Mouse (Mus musculus): ENCODE data around the gene Cdc42bpb. TPM values are rescaled to one million over a fixed set of nuclear protein-coding genes. Genes with fewer than 3 reads are reported as not detected.

The Cdc42bpb gene
- polyA plus RNA-seq, 1 experiment from 2014 or later, result 37.7 TPM

DNA sequence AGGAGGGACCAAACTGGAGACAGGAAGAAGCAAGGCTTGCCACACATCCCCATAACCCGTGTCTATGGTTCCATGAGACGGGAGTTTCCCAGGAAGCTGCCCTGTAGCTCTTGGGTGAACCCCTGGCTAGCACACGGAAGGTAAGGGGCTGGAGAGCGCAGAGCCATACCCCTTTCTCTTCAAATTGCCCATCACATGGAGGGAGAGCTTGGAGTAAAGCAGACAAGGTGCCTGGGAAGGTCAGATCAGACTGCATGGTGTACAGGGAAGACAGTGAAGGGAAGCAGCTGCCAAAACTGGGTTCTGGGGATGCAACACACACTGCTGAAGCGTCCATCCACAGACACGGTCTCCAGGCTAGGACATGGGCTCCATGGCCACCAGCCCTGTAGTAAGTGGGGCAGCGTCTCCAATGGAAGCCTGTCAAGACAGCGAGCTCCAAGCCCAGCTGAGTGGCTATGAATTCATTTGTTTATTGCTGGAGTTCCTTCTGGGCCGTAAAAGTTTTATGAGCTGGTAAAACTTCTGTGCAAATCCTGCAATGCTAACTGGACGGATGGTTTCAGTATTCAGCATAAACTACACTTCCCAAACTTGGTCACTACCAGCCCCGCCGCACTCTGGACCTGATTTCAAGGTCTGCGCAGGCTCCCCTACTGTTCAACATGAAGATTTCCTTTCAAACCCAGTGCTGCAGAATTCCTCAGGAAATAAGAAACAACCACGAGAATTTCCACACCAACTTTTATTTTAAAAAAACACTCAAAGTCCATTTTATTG lies 16.0 kb downstream of the Cdc42bpb start:
- Histone ChIP-seq H3K9me3 (ENCODE audit: control insufficient read depth, low read length) (no peaks in the 10 kb centered on the region), H3K36me3 (ENCODE audit: control insufficient read depth, insufficient read depth, low read length) (no peaks in the 10 kb centered on the region), H3K9ac (ENCODE audit: low read depth, low read length) (no peak overlapping the region; the same call in 1 of the 2 replicates), H3K27ac (replicated peaks; ENCODE audit: low read depth, low read length) (no peak overlapping the region; the same call in 1 of the 2 replicates), H3K4me3 (ENCODE audit: low read depth, low read length) (no peak overlapping the region), H3K27me3 (replicated peaks; ENCODE audit: control insufficient read depth, insufficient read depth, low read length) (no peaks in the 10 kb centered on the region), H3K4me1 (ENCODE audit: control insufficient read depth, insufficient read depth, low read length) (peaks cover 42% of the 10 kb centered on the region), H3K4me2 (ENCODE audit: low read depth, low read length) (peak overlapping the region; percentile 23)
- ATAC-seq (ENCODE audit: low read depth), result no peak
- no peak for DNase-seq (ENCODE audit: low spot score)
- 72% methylated on average over 14 of the region's 14 CpGs for WGBS

DNA sequence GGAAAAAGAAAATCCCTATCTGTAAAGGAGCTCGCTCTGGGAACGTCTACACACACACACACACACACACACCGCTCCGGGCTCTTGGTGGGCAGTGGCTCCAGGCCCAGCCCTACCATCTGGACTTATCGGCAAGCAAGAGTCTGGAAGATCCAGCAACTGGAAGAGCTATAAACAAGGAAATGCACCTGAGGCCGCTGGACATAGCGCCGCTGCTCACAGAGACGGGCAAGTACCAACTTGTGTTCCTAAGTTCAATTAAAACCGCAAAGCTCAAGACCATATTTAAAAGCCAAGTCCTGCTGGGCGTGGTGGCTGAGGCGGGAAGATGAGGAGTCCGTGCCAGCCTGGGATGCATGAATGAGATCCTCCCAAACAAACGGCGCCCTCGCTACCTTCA lies 16.8 kb downstream of the Cdc42bpb start:
- H3K9me3 ChIP-seq (ENCODE audit: control insufficient read depth, low read length), result no peaks in the 10 kb centered on the region
- no peak overlapping the region for H3K4me3 ChIP-seq (ENCODE audit: low read depth, low read length)
- DNase-seq (ENCODE audit: low spot score) (peak; percentile 44), ATAC-seq (ENCODE audit: low read depth) (no peak)
- H3K36me3 ChIP-seq (ENCODE audit: control insufficient read depth, insufficient read depth, low read length), result no peaks in the 10 kb centered on the region
- H3K4me2 ChIP-seq (ENCODE audit: low read depth, low read length), result no peak overlapping the region
- H3K27me3 ChIP-seq (replicated peaks; ENCODE audit: control insufficient read depth, insufficient read depth, low read length), result no peaks in the 10 kb centered on the region
- H3K4me1 ChIP-seq (ENCODE audit: control insufficient read depth, insufficient read depth, low read length), result peaks cover 42% of the 10 kb centered on the region
- 82% methylated on average over 16 of the region's 16 CpGs for WGBS
- no peak overlapping the region for H3K27ac ChIP-seq (replicated peaks; ENCODE audit: low read depth, low read length)
- no peak overlapping the region for H3K9ac ChIP-seq (ENCODE audit: low read depth, low read length)

DNA sequence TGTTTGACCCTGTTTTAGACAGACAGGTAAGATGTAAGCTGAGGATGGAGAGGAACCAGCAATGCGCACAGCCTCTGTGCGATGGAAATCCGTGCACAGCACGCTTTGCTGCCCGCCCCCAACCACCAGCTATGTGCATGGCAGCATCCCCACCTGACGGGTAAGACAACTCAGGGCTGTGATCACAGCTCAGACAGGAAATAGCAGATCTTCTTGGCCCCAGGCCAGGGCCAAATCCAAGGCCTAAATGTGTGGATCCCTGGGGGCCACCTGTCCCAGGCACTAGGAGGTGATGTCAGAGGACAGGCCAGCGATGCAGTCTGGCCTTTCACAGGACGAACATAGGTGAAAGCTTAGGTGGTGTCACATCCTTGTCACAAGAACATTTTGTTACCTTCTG lies 21.3 kb downstream of the Cdc42bpb start:
- H3K9ac ChIP-seq (ENCODE audit: low read depth, low read length), result no peak overlapping the region
- no peak overlapping the region for H3K27ac ChIP-seq (replicated peaks; ENCODE audit: low read depth, low read length)
- H3K9me3 ChIP-seq (ENCODE audit: control insufficient read depth, low read length), result no peaks in the 10 kb centered on the region
- H3K4me1 ChIP-seq (ENCODE audit: control insufficient read depth, insufficient read depth, low read length), result peaks cover 25% of the 10 kb centered on the region
- WGBS, result 74% methylated on average over 8 of the region's 8 CpGs
- no peak overlapping the region for H3K4me3 ChIP-seq (ENCODE audit: low read depth, low read length)
- DNase-seq (ENCODE audit: low spot score) (no peak), ATAC-seq (ENCODE audit: low read depth) (no peak)
- H3K4me2 ChIP-seq (ENCODE audit: low read depth, low read length), result no peak overlapping the region
- H3K36me3 ChIP-seq (ENCODE audit: control insufficient read depth, insufficient read depth, low read length), result 0 out of 2 replicates have a peak, but pooled peaks cover 4% of the 10 kb centered on the region
- H3K27me3 ChIP-seq (replicated peaks; ENCODE audit: control insufficient read depth, insufficient read depth, low read length), result no peaks in the 10 kb centered on the region

- peaks cover 21% of the 10 kb centered on the region for H3K4me1 ChIP-seq (ENCODE audit: control insufficient read depth, insufficient read depth, low read length)
- H3K4me2 ChIP-seq (ENCODE audit: low read depth, low read length), result no peak overlapping the region
- H3K9me3 ChIP-seq (ENCODE audit: control insufficient read depth, low read length), result no peaks in the 10 kb centered on the region
- DNase-seq (ENCODE audit: low spot score) (no peak), ATAC-seq (ENCODE audit: low read depth) (no peak)
- H3K27me3 ChIP-seq (replicated peaks; ENCODE audit: control insufficient read depth, insufficient read depth, low read length), result no peaks in the 10 kb centered on the region
- H3K4me3 ChIP-seq (ENCODE audit: low read depth, low read length), result no peak overlapping the region
- H3K36me3 ChIP-seq (ENCODE audit: control insufficient read depth, insufficient read depth, low read length), result 0 out of 2 replicates have a peak, but pooled peaks cover 4% of the 10 kb centered on the region
- WGBS, result 78% methylated on average over 5 of the region's 5 CpGs
- peak overlapping the region; percentile 21; the same call in 1 of the 2 replicates for H3K27ac ChIP-seq (replicated peaks; ENCODE audit: low read depth, low read length)
- no peak overlapping the region for H3K9ac ChIP-seq (ENCODE audit: low read depth, low read length)
These were observed 23.4 kb downstream of the Cdc42bpb start for GRCm38 (mm10) chr12:111354142-111354541.

GRCm38 (mm10) chr12:111353439-111353915 lies 24.0 kb downstream of the Cdc42bpb start:
- H3K27ac ChIP-seq (replicated peaks; ENCODE audit: low read depth, low read length), result peak overlapping the region; percentile 21; the same call in 1 of the 2 replicates
- WGBS, result 66% methylated on average over 15 of the region's 15 CpGs
- H3K9ac ChIP-seq (ENCODE audit: low read depth, low read length), result no peak overlapping the region
- DNase-seq (ENCODE audit: low spot score) (peak; percentile 30), ATAC-seq (ENCODE audit: low read depth) (peak; percentile 51; the same call in 1 of the 2 replicates)
- no peaks in the 10 kb centered on the region for H3K9me3 ChIP-seq (ENCODE audit: control insufficient read depth, low read length)
- H3K4me3 ChIP-seq (ENCODE audit: low read depth, low read length), result no peak overlapping the region
- peaks cover 18% of the 10 kb centered on the region for H3K4me1 ChIP-seq (ENCODE audit: control insufficient read depth, insufficient read depth, low read length)
- no peaks in the 10 kb centered on the region for H3K27me3 ChIP-seq (replicated peaks; ENCODE audit: control insufficient read depth, insufficient read depth, low read length)
- no peak overlapping the region for H3K4me2 ChIP-seq (ENCODE audit: low read depth, low read length)
- 0 out of 2 replicates have a peak, but pooled peaks cover 4% of the 10 kb centered on the region for H3K36me3 ChIP-seq (ENCODE audit: control insufficient read depth, insufficient read depth, low read length)

DNA sequence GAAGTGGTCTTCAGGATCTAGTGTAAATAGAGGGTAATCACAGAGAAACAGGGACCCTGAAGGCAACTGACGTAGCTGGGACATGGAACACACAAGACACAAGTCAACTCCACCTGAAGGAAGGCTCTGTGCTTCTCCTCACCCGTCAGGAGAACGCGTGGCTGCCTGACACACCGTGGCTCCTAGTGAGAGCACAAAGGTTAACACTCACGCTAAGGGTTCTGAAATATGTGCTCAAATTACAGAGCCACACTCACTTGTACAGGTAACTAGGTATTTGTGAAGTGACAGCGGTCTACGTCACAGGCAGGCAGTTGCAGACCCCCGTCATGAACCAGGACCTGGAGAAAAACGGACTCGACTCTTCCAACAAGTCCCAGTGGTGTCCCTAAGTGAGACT lies 24.5 kb downstream of the Cdc42bpb start:
- no peak overlapping the region for H3K27ac ChIP-seq (replicated peaks; ENCODE audit: low read depth, low read length)
- H3K9me3 ChIP-seq (ENCODE audit: control insufficient read depth, low read length), result no peaks in the 10 kb centered on the region
- DNase-seq (ENCODE audit: low spot score) (no peak), ATAC-seq (ENCODE audit: low read depth) (no peak)
- H3K4me1 ChIP-seq (ENCODE audit: control insufficient read depth, insufficient read depth, low read length), result peaks cover 15% of the 10 kb centered on the region
- 0 out of 2 replicates have a peak, but pooled peaks cover 4% of the 10 kb centered on the region for H3K36me3 ChIP-seq (ENCODE audit: control insufficient read depth, insufficient read depth, low read length)
- H3K4me3 ChIP-seq (ENCODE audit: low read depth, low read length), result no peak overlapping the region
- WGBS, result 86% methylated on average over 11 of the region's 11 CpGs
- H3K27me3 ChIP-seq (replicated peaks; ENCODE audit: control insufficient read depth, insufficient read depth, low read length), result no peaks in the 10 kb centered on the region
- no peak overlapping the region for H3K4me2 ChIP-seq (ENCODE audit: low read depth, low read length)
- no peak overlapping the region for H3K9ac ChIP-seq (ENCODE audit: low read depth, low read length)

DNA sequence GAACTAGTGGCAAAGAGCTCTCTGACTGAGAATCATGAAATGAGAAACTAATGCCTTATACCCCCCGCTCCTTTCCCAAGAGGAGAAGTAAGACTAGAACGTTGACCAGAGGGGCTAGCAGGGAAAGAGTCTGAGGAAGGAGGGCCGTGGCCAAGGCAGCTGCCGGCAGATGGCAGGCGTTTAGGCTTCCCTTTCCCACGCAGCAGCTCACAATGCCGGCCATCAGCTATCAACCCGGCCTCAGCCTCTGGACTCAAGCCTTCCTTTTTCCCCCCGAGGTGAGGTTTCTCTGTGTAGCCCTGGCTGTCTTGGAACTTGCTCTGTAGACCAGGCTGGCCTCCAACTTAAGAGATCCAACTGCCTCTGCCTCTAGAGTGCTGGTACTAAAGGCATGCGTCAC lies 25.0 kb downstream of the Cdc42bpb start:
- no peak overlapping the region for H3K27ac ChIP-seq (replicated peaks; ENCODE audit: low read depth, low read length)
- WGBS, result 65% methylated on average over 10 of the region's 10 CpGs
- DNase-seq (ENCODE audit: low spot score), result no peak

GRCm38 (mm10) chr12:111349540-111350231 lies 27.8 kb downstream of the Cdc42bpb start:
- ATAC-seq (ENCODE audit: low read depth) (no peak), DNase-seq (ENCODE audit: low spot score) (no peak)
- WGBS, result 82% methylated on average over 15 of the region's 15 CpGs
- H3K9ac ChIP-seq (ENCODE audit: low read depth, low read length), result no peak overlapping the region
- H3K27me3 ChIP-seq (replicated peaks; ENCODE audit: control insufficient read depth, insufficient read depth, low read length), result no peaks in the 10 kb centered on the region
- peaks cover 13% of the 10 kb centered on the region for H3K4me1 ChIP-seq (ENCODE audit: control insufficient read depth, insufficient read depth, low read length)
- H3K36me3 ChIP-seq (ENCODE audit: control insufficient read depth, insufficient read depth, low read length), result 0 out of 2 replicates have a peak, but pooled peaks cover 4% of the 10 kb centered on the region
- no peaks in the 10 kb centered on the region for H3K9me3 ChIP-seq (ENCODE audit: control insufficient read depth, low read length)
- no peak overlapping the region for H3K4me2 ChIP-seq (ENCODE audit: low read depth, low read length)
- no peak overlapping the region for H3K4me3 ChIP-seq (ENCODE audit: low read depth, low read length)
- H3K27ac ChIP-seq (replicated peaks; ENCODE audit: low read depth, low read length), result no peak overlapping the region

More for the DNA sequence above, 25.0 kb downstream of the Cdc42bpb start:
- no peak overlapping the region for H3K9ac ChIP-seq (ENCODE audit: low read depth, low read length)
- H3K4me1 ChIP-seq (ENCODE audit: control insufficient read depth, insufficient read depth, low read length), result peaks cover 12% of the 10 kb centered on the region
- no peak overlapping the region for H3K4me2 ChIP-seq (ENCODE audit: low read depth, low read length)
- no peak for ATAC-seq (ENCODE audit: low read depth)
- no peaks in the 10 kb centered on the region for H3K9me3 ChIP-seq (ENCODE audit: control insufficient read depth, low read length)
- 0 out of 2 replicates have a peak, but pooled peaks cover 4% of the 10 kb centered on the region for H3K36me3 ChIP-seq (ENCODE audit: control insufficient read depth, insufficient read depth, low read length)
- no peak overlapping the region for H3K4me3 ChIP-seq (ENCODE audit: low read depth, low read length)
- H3K27me3 ChIP-seq (replicated peaks; ENCODE audit: control insufficient read depth, insufficient read depth, low read length), result no peaks in the 10 kb centered on the region
